Mouse (Mus musculus) right cerebral cortex, postnatal 25 days (tissue): ENCODE measurements around the gene Pan3.

Source experiments
- DNase-seq: peaks from one replicate; pipeline ENCODE4 v3.0.0; 2022

Gene Pan3

GRCm38 (mm10) chr5:147429535-147430305 lies at the start of gene Pan3:
Gene Pan3 (plus strand): TSS chr5:147430161.
- DNase-seq: peak; percentile 96

- no peak for DNase-seq
Observed at GRCm38 (mm10) chr5:147381396-147381795, 48.6 kb upstream of the Pan3 start.

- DNase-seq: no peak
Observed at GRCm38 (mm10) chr5:147386865-147387264, 43.1 kb upstream of the Pan3 start.

GRCm38 (mm10) chr5:147388376-147389008 lies 41.5 kb upstream of the Pan3 start:
- no peak for DNase-seq

GRCm38 (mm10) chr5:147389052-147389451 lies 40.9 kb upstream of the Pan3 start:
- no peak for DNase-seq

GRCm38 (mm10) chr5:147390772-147391171 lies 39.2 kb upstream of the Pan3 start:
- no peak for DNase-seq

GRCm38 (mm10) chr5:147392667-147393213 lies 37.2 kb upstream of the Pan3 start:
- DNase-seq: no peak

GRCm38 (mm10) chr5:147395050-147395449 lies 34.9 kb upstream of the Pan3 start:
- no peak for DNase-seq

GRCm38 (mm10) chr5:147399843-147400504 lies 30.0 kb upstream of the Pan3 start, which contains the start of gene Flt3:
Gene Flt3 (minus strand): TSS chr5:147400489.
- peak; percentile 51 for DNase-seq

GRCm38 (mm10) chr5:147400505-147400979 lies 29.4 kb upstream of the Pan3 start:
- DNase-seq: no peak

- DNase-seq: no peak
Observed at GRCm38 (mm10) chr5:147401024-147401423, 28.9 kb upstream of the Pan3 start.

GRCm38 (mm10) chr5:147402505-147402904 lies 27.5 kb upstream of the Pan3 start:
- DNase-seq: no peak

GRCm38 (mm10) chr5:147406135-147406534 lies 23.8 kb upstream of the Pan3 start:
- DNase-seq: no peak

GRCm38 (mm10) chr5:147408731-147409130 lies 21.2 kb upstream of the Pan3 start:
- DNase-seq: no peak

GRCm38 (mm10) chr5:147410585-147410984 lies 19.4 kb upstream of the Pan3 start:
- no peak for DNase-seq

- DNase-seq: no peak
Observed at GRCm38 (mm10) chr5:147417986-147418385, 12.0 kb upstream of the Pan3 start.

- no peak for DNase-seq
Observed at GRCm38 (mm10) chr5:147418394-147419121, 11.4 kb upstream of the Pan3 start.

- DNase-seq: no peak
Observed at GRCm38 (mm10) chr5:147423612-147424011, 6.3 kb upstream of the Pan3 start.

- DNase-seq: no peak
Observed at GRCm38 (mm10) chr5:147426048-147426805, 3.7 kb upstream of the Pan3 start.

GRCm38 (mm10) chr5:147430361-147430935 lies 487 bp downstream of the Pan3 start:
- DNase-seq: no peak
